Mouse (Mus musculus) embryonic facial prominence, embryonic 12.5 days (tissue): Measurements from ENCODE around the gene Irgc1. TPM values are rescaled to one million over a fixed set of nuclear protein-coding genes. Genes with fewer than 3 reads are reported as not detected.
A peak's percentile ranks its signal among the peaks of the same experiment; 100 is the strongest.

Source experiments
- ATAC-seq: fragments of 200-750 bp; cut with Nextera tagmentation; 2 replicates; pipeline ENCODE4 v1.8.0; 2017; ENCODE audit not compliant: insufficient number of reproducible peaks, insufficient read depth, low FRiP score, low TSS enrichment
- H3K27ac ChIP-seq: fragments of 300-500 bp; sonication (generic); 2 replicates; pipeline ENCODE4 v1.5.1; 2016; ENCODE audit warnings: mild to moderate bottlenecking
- H3K27me3 ChIP-seq: fragments of 300-500 bp; sonication (generic); 2 replicates; pipeline ENCODE4 v1.6.1; 2016; ENCODE audit warnings: mild to moderate bottlenecking, moderate library complexity
- H3K36me3 ChIP-seq: fragments of 300-500 bp; sonication (generic); 2 replicates; pipeline ENCODE4 v1.6.1; 2016; ENCODE audit warnings: mild to moderate bottlenecking
- H3K4me1 ChIP-seq: fragments of 300-500 bp; sonication (generic); 2 replicates; pipeline ENCODE4 v1.6.1; 2016
- H3K4me2 ChIP-seq: fragments of 300-500 bp; sonication (generic); replicated peaks from 2 replicates; pipeline ENCODE4 v1.6.1; 2016; ENCODE audit warnings: mild to moderate bottlenecking, moderate library complexity
- H3K4me3 ChIP-seq: fragments of 300-500 bp; sonication (generic); 2 replicates; pipeline ENCODE4 v1.5.1; 2016; ENCODE audit warnings: mild to moderate bottlenecking
- H3K9ac ChIP-seq: fragments of 300-500 bp; sonication (generic); 2 replicates; pipeline ENCODE4 v1.6.1; 2016; ENCODE audit warnings: mild to moderate bottlenecking, moderate library complexity
- H3K9me3 ChIP-seq: fragments of 300-500 bp; sonication (generic); 2 replicates; pipeline ENCODE4 v1.6.1; 2016; ENCODE audit warnings: mild to moderate bottlenecking, moderate library complexity
- WGBS: fragments of 180-500 bp; shearing (Covaris S2); methylation state at CpG from one replicate; pipeline ENCODE4 v1.1.7; 2016; 5-methylcytosine and 5-hydroxymethylcytosine counted together
- polyA plus RNA-seq: library from polyadenylated mRNA; unstranded; fragments of >200 nt; fragmentation: Nextera tagmentation; extraction: Ambion mirVana; gene quantifications from 2 replicates; pipeline ENCODE4 v1.2.1, GENCODE M21; 2016

The Irgc1 gene
- polyA plus RNA-seq, 1 experiment from 2014 or later = not detected

GRCm38 (mm10) chr7:24396832-24397231, 55.3 kb downstream of the Irgc1 start:
- no peaks in the 10 kb centered on the region for H3K36me3 ChIP-seq
- 78% methylated on average over 11 of the region's 11 CpGs for WGBS
- H3K9ac ChIP-seq = 0 out of 2 replicates have a peak overlapping the region, but pooled peaks have one; percentile 15
- ATAC-seq = no peak
- no peak overlapping the region for H3K4me3 ChIP-seq
- no peaks in the 10 kb centered on the region for H3K9me3 ChIP-seq
- H3K27ac ChIP-seq = no peak overlapping the region
- no peaks in the 10 kb centered on the region for H3K27me3 ChIP-seq
- H3K4me2 ChIP-seq = no peak overlapping the region
- peaks cover 4% of the 10 kb centered on the region; the same call in 1 of the 2 replicates for H3K4me1 ChIP-seq

GRCm38 (mm10) chr7:24394475-24395161, 57.5 kb downstream of the Irgc1 start:
- no peaks in the 10 kb centered on the region for H3K36me3 ChIP-seq
- no peak overlapping the region for H3K4me2 ChIP-seq
- WGBS = 67% methylated on average over 15 of the region's 15 CpGs
- H3K9ac ChIP-seq = no peak overlapping the region
- H3K4me3 ChIP-seq = no peak overlapping the region
- H3K27ac ChIP-seq = no peak overlapping the region
- no peaks in the 10 kb centered on the region for H3K9me3 ChIP-seq
- peaks cover 18% of the 10 kb centered on the region; the same call in 1 of the 2 replicates for H3K4me1 ChIP-seq
- no peaks in the 10 kb centered on the region for H3K27me3 ChIP-seq
- no peak for ATAC-seq

- Histone ChIP-seq H3K4me2 (no peak overlapping the region), H3K27me3 (no peaks in the 10 kb centered on the region), H3K9me3 (no peaks in the 10 kb centered on the region), H3K27ac (no peak overlapping the region), H3K4me3 (no peak overlapping the region), H3K4me1 (peaks cover 21% of the 10 kb centered on the region; the same call in 1 of the 2 replicates), H3K36me3 (no peaks in the 10 kb centered on the region), H3K9ac (no peak overlapping the region)
- WGBS = 85% methylated on average over 3 of the region's 3 CpGs
- ATAC-seq = no peak
Observed at GRCm38 (mm10) chr7:24394054-24394453, 58.0 kb downstream of the Irgc1 start.

GRCm38 (mm10) chr7:24391687-24392086, 60.4 kb downstream of the Irgc1 start:
- Histone ChIP-seq H3K27me3 (no peaks in the 10 kb centered on the region), H3K4me1 (peaks cover 21% of the 10 kb centered on the region; the same call in 1 of the 2 replicates), H3K4me2 (no peak overlapping the region), H3K9me3 (no peaks in the 10 kb centered on the region), H3K27ac (no peak overlapping the region), H3K4me3 (no peak overlapping the region), H3K9ac (no peak overlapping the region), H3K36me3 (no peaks in the 10 kb centered on the region)
- WGBS = 79% methylated on average over 2 of the region's 2 CpGs
- ATAC-seq = no peak

- ATAC-seq = no peak
- no peak overlapping the region for H3K4me2 ChIP-seq
- peaks cover 21% of the 10 kb centered on the region; the same call in 1 of the 2 replicates for H3K4me1 ChIP-seq
- no peak overlapping the region for H3K9ac ChIP-seq
- no peaks in the 10 kb centered on the region for H3K36me3 ChIP-seq
- H3K27ac ChIP-seq = peak overlapping the region; percentile 46; the same call in 1 of the 2 replicates
- 26% methylated on average over 5 of the region's 5 CpGs for WGBS
- H3K4me3 ChIP-seq = no peak overlapping the region
- H3K9me3 ChIP-seq = no peaks in the 10 kb centered on the region
- no peaks in the 10 kb centered on the region for H3K27me3 ChIP-seq
Observed at GRCm38 (mm10) chr7:24391077-24391476, 61.0 kb downstream of the Irgc1 start.

- peak overlapping the region; percentile 10; the same call in 1 of the 2 replicates for H3K9ac ChIP-seq
- H3K4me1 ChIP-seq = peaks cover 21% of the 10 kb centered on the region; the same call in 1 of the 2 replicates
- no peaks in the 10 kb centered on the region for H3K36me3 ChIP-seq
- 49% methylated on average over 7 of the region's 7 CpGs for WGBS
- no peak overlapping the region for H3K4me2 ChIP-seq
- no peaks in the 10 kb centered on the region for H3K27me3 ChIP-seq
- ATAC-seq = no peak
- H3K4me3 ChIP-seq = no peak overlapping the region
- H3K27ac ChIP-seq = no peak overlapping the region
- no peaks in the 10 kb centered on the region for H3K9me3 ChIP-seq
Observed at GRCm38 (mm10) chr7:24390512-24390911, 61.6 kb downstream of the Irgc1 start.

GRCm38 (mm10) chr7:24389516-24390187, 62.4 kb downstream of the Irgc1 start:
- Histone ChIP-seq H3K9me3 (no peaks in the 10 kb centered on the region), H3K4me3 (no peak overlapping the region), H3K4me1 (peaks cover 19% of the 10 kb centered on the region; the same call in 1 of the 2 replicates), H3K27me3 (0 out of 2 replicates have a peak, but pooled peaks cover under 1% of the 10 kb centered on the region), H3K36me3 (no peaks in the 10 kb centered on the region), H3K4me2 (peak overlapping the region; percentile 7; the same call in 1 of the 2 replicates), H3K9ac (0 out of 2 replicates have a peak overlapping the region, but pooled peaks have one; percentile 15), H3K27ac (0 out of 2 replicates have a peak overlapping the region, but pooled peaks have one; percentile 23)
- WGBS = 42% methylated on average over 13 of the region's 13 CpGs
- ATAC-seq = peak; percentile 42; the same call in 1 of the 2 replicates

- peaks cover 17% of the 10 kb centered on the region; the same call in 1 of the 2 replicates for H3K4me1 ChIP-seq
- ATAC-seq = no peak
- no peak overlapping the region for H3K9ac ChIP-seq
- H3K27me3 ChIP-seq = 0 out of 2 replicates have a peak, but pooled peaks cover 5% of the 10 kb centered on the region
- no peaks in the 10 kb centered on the region for H3K9me3 ChIP-seq
- H3K4me2 ChIP-seq = no peak overlapping the region
- H3K4me3 ChIP-seq = no peak overlapping the region
- H3K27ac ChIP-seq = no peak overlapping the region
- 84% methylated on average over 10 of the region's 10 CpGs for WGBS
- H3K36me3 ChIP-seq = no peaks in the 10 kb centered on the region
Observed at GRCm38 (mm10) chr7:24387059-24387556, 65.0 kb downstream of the Irgc1 start.

- H3K27ac ChIP-seq = no peak overlapping the region
Observed at GRCm38 (mm10) chr7:24384827-24385226, 67.3 kb downstream of the Irgc1 start.

GRCm38 (mm10) chr7:24384070-24384469, 68.0 kb downstream of the Irgc1 start:
- Histone ChIP-seq H3K9me3 (no peaks in the 10 kb centered on the region), H3K4me2 (0 out of 2 replicates have a peak overlapping the region, but pooled peaks have one; percentile 5), H3K9ac (no peak overlapping the region), H3K4me1 (peaks cover 12% of the 10 kb centered on the region; the same call in 1 of the 2 replicates), H3K27me3 (0 out of 2 replicates have a peak, but pooled peaks cover 5% of the 10 kb centered on the region), H3K27ac (no peak overlapping the region), H3K4me3 (no peak overlapping the region), H3K36me3 (no peaks in the 10 kb centered on the region)
- 66% methylated on average over 6 of the region's 6 CpGs for WGBS
- ATAC-seq = no peak

More at GRCm38 (mm10) chr7:24384827-24385226, 67.3 kb downstream of the Irgc1 start:
- no peaks in the 10 kb centered on the region for H3K36me3 ChIP-seq
- 0 out of 2 replicates have a peak overlapping the region, but pooled peaks have one; percentile 5 for H3K4me2 ChIP-seq
- H3K4me3 ChIP-seq = no peak overlapping the region
- H3K9ac ChIP-seq = no peak overlapping the region
- 8% methylated on average over 11 of the region's 11 CpGs for WGBS
- H3K27me3 ChIP-seq = 0 out of 2 replicates have a peak, but pooled peaks cover 5% of the 10 kb centered on the region
- no peak for ATAC-seq
- H3K4me1 ChIP-seq = peaks cover 11% of the 10 kb centered on the region; the same call in 1 of the 2 replicates
- H3K9me3 ChIP-seq = no peaks in the 10 kb centered on the region

- no peak for ATAC-seq
- Histone ChIP-seq H3K4me2 (no peak overlapping the region), H3K9ac (no peak overlapping the region), H3K27ac (no peak overlapping the region), H3K9me3 (no peaks in the 10 kb centered on the region), H3K36me3 (no peaks in the 10 kb centered on the region), H3K4me3 (no peak overlapping the region), H3K4me1 (peaks cover 17% of the 10 kb centered on the region; the same call in 1 of the 2 replicates), H3K27me3 (0 out of 2 replicates have a peak, but pooled peaks cover 5% of the 10 kb centered on the region)
- 66% methylated on average over 16 of the region's 16 CpGs for WGBS
Observed at GRCm38 (mm10) chr7:24382730-24383372, 69.2 kb downstream of the Irgc1 start.
